Comparison of ENCODE assay signal across 9 mouse cellular contexts in the genomic region with DNA sequence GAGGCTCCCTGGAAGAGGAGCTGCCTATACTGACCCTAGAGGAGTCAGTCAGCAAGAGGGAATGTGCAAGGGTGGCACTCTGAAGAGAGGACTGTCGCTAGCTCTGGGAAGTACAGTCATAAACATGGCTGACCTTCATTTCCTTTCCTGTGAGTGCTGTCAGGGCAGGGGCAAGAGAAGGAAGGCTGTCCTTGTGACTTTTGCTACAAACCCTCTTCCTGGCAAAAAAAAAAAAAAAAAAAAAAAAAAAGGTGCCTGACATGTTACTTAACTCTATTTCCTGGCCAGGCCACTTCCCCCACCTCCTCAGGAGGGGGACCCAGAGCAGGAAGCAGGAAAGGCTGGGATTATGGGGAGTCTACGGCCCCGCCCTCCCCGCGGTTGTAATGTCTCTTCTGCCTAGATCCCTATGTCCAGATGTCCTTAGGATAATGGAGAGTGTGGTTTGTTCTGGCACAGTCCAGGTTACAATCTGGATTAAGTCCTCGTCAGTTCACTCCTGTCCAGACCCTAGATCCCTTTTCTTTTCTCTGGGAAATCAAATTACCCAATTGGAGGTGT. TPM values are rescaled to one million over a fixed set of nuclear protein-coding genes. Genes with fewer than 3 reads are reported as not detected.
DNase-seq lines count a peak whose midpoint lies in the region; ATAC-seq and TF ChIP-seq lines count a peak whose summit lies in the region.
"Had no signal": no experiment of that assay in that cellular context is flagged by ENCODE, and none has a peak within 500 bp of the region (broad histone marks: within the 10 kb centered on the region; RNA-seq: fewer than 3 reads in every experiment).

No protein-coding gene starts in this region.

- H3K9me3 ChIP-seq in embryonic facial prominence, embryonic 10.5 days: 0 out of 2 replicates have a peak, but pooled peaks cover 5% of the 10 kb centered on the region
- H3K9me3 ChIP-seq in intestine, embryonic 15.5 days: no peaks in the 10 kb centered on the region
- H3K9me3 ChIP-seq in lung, embryonic 16.5 days (ENCODE audit: control insufficient read depth, low read length): no peaks in the 10 kb centered on the region
- H3K9me3 ChIP-seq in midbrain, embryonic 10.5 days (replicated peaks): 0 out of 2 replicates have a peak, but pooled peaks cover 3% of the 10 kb centered on the region
- no peaks in the 10 kb centered on the region for H3K9me3 ChIP-seq in hindbrain, postnatal 0 days (ENCODE audit: low read length)
- H3K9me3 ChIP-seq: limb, embryonic 13.5 days had no signal

- WGBS in embryonic facial prominence, embryonic 10.5 days: 73% methylated on average over 6 of the region's 6 CpGs
- WGBS in intestine, embryonic 15.5 days: 65% methylated on average over 6 of the region's 6 CpGs
- WGBS in lung, embryonic 16.5 days: 52% methylated on average over 6 of the region's 6 CpGs
- 78% methylated on average over 6 of the region's 6 CpGs for WGBS in midbrain, embryonic 10.5 days
- 76% methylated on average over 6 of the region's 6 CpGs for WGBS in hindbrain, postnatal 0 days

- H3K4me3 ChIP-seq in embryonic facial prominence, embryonic 10.5 days: no peak overlapping the region
- no peak overlapping the region for H3K4me3 ChIP-seq in intestine, embryonic 15.5 days (replicated peaks)
- no peak overlapping the region for H3K4me3 ChIP-seq in lung, embryonic 16.5 days (ENCODE audit: low read length)
- no peak overlapping the region for H3K4me3 ChIP-seq in midbrain, embryonic 10.5 days
- no peak overlapping the region for H3K4me3 ChIP-seq in hindbrain, postnatal 0 days (ENCODE audit: low read length)
- H3K4me3 ChIP-seq: limb, embryonic 13.5 days had no signal

- H3K27me3 ChIP-seq in embryonic facial prominence, embryonic 10.5 days (replicated peaks; ENCODE audit: low read depth, poor library complexity, severe bottlenecking): no peaks in the 10 kb centered on the region
- no peaks in the 10 kb centered on the region for H3K27me3 ChIP-seq in intestine, embryonic 15.5 days (replicated peaks)
- no peaks in the 10 kb centered on the region for H3K27me3 ChIP-seq in lung, embryonic 16.5 days (ENCODE audit: control insufficient read depth, insufficient read depth, low read depth, low read length)
- peaks cover 14% of the 10 kb centered on the region; the same call in 1 of the 2 replicates for H3K27me3 ChIP-seq in midbrain, embryonic 10.5 days (ENCODE audit: low read depth, poor library complexity, severe bottlenecking)
- no peaks in the 10 kb centered on the region for H3K27me3 ChIP-seq in hindbrain, postnatal 0 days (ENCODE audit: insufficient read depth, low read length)
- H3K27me3 ChIP-seq: limb, embryonic 13.5 days had no signal

- peak; percentile 33; the same call in 1 of the 2 replicates for ATAC-seq in intestine, embryonic 15.5 days
- peak; percentile 83 for ATAC-seq in lung, embryonic 16.5 days (ENCODE audit: low read depth)
- no peak for ATAC-seq in hindbrain, postnatal 0 days

- DNase-seq in adipocyte (ENCODE audit: low spot score): peak; percentile 33
- DNase-seq in embryonic facial prominence, embryonic 10.5 days (ENCODE audit: low spot score): no peak
- DNase-seq in cerebellum, postnatal 4 days (ENCODE audit: low spot score in 2 of 2): no peak
- no peak for DNase-seq in midbrain, embryonic 10.5 days (ENCODE audit: low spot score)
- no peak for DNase-seq in hindbrain, postnatal 0 days (ENCODE audit: low spot score)
- no peak for DNase-seq in right cerebral cortex, postnatal 14 days

- no peak for TF ChIP-seq CTCF in hindbrain, postnatal 0 days (IDR thresholded peaks at IDR 0.05; ENCODE audit: low read depth)

- no peak overlapping the region for H3K9ac ChIP-seq in intestine, embryonic 15.5 days
- no peak overlapping the region for H3K9ac ChIP-seq in lung, embryonic 16.5 days (ENCODE audit: low read length)
- no peak overlapping the region for H3K9ac ChIP-seq in hindbrain, postnatal 0 days (replicated peaks; ENCODE audit: low read length)
- H3K9ac ChIP-seq: limb, embryonic 13.5 days had no signal

- peaks cover 34% of the 10 kb centered on the region for H3K36me3 ChIP-seq in embryonic facial prominence, embryonic 10.5 days (replicated peaks)
- H3K36me3 ChIP-seq in intestine, embryonic 15.5 days: peaks cover 3% of the 10 kb centered on the region; the same call in 1 of the 2 replicates
- peaks cover 3% of the 10 kb centered on the region for H3K36me3 ChIP-seq in lung, embryonic 16.5 days (ENCODE audit: control insufficient read depth, insufficient read depth, low read length)
- peaks cover 11% of the 10 kb centered on the region for H3K36me3 ChIP-seq in midbrain, embryonic 10.5 days
- no peaks in the 10 kb centered on the region for H3K36me3 ChIP-seq in hindbrain, postnatal 0 days (ENCODE audit: insufficient read depth, low read length)

- peaks cover 75% of the 10 kb centered on the region for H3K4me1 ChIP-seq in embryonic facial prominence, embryonic 10.5 days
- H3K4me1 ChIP-seq in intestine, embryonic 15.5 days (replicated peaks): peaks cover 3% of the 10 kb centered on the region; the same call in 1 of the 2 replicates
- peaks cover 12% of the 10 kb centered on the region for H3K4me1 ChIP-seq in lung, embryonic 16.5 days (replicated peaks; ENCODE audit: control insufficient read depth, insufficient read depth, low read length)
- peaks cover 44% of the 10 kb centered on the region for H3K4me1 ChIP-seq in midbrain, embryonic 10.5 days
- H3K4me1 ChIP-seq in hindbrain, postnatal 0 days (ENCODE audit: insufficient read depth, low read length): no peaks in the 10 kb centered on the region

- no peak overlapping the region for H3K4me2 ChIP-seq in intestine, embryonic 15.5 days (replicated peaks)
- no peak overlapping the region for H3K4me2 ChIP-seq in lung, embryonic 16.5 days (ENCODE audit: low read depth, low read length)
- no peak overlapping the region for H3K4me2 ChIP-seq in hindbrain, postnatal 0 days (ENCODE audit: low read depth, low read length)
- H3K4me2 ChIP-seq: limb, embryonic 13.5 days had no signal

- peak overlapping the region; percentile 15; the same call in 1 of the 2 replicates for H3K27ac ChIP-seq in embryonic facial prominence, embryonic 10.5 days (replicated peaks)
- H3K27ac ChIP-seq in intestine, embryonic 15.5 days: 0 out of 2 replicates have a peak overlapping the region, but pooled peaks have one; percentile 27
- peak overlapping the region; percentile 71 for H3K27ac ChIP-seq in lung, embryonic 16.5 days (ENCODE audit: low read length)
- no peak overlapping the region for H3K27ac ChIP-seq in midbrain, embryonic 10.5 days (replicated peaks)
- no peak overlapping the region for H3K27ac ChIP-seq in hindbrain, postnatal 0 days
- H3K27ac ChIP-seq: limb, embryonic 13.5 days had no signal

RNA-seq across cellular contexts. Expression of a gene that starts 21.5 kb away (rescaled TPM):
- 20.5 and 21.4 TPM in 2 replicates for polyA plus RNA-seq in embryonic facial prominence, embryonic 10.5 days (2016; fragmentation: Nextera tagmentation; extraction: Ambion mirVana)
- polyA plus RNA-seq in intestine, embryonic 15.5 days (2015; fragmentation: Nextera tagmentation; extraction: Ambion mirVana): 28.3 and 31.1 TPM in 2 replicates
- polyA plus RNA-seq in lung, embryonic 16.5 days (2015; fragmentation: Nextera tagmentation; extraction: Ambion mirVana): 11.6 and 13.3 TPM in 2 replicates
- 10.7 and 13.2 TPM in 2 replicates for polyA plus RNA-seq in midbrain, embryonic 10.5 days (2016; fragmentation: Nextera tagmentation; extraction: Ambion mirVana)
- total RNA-seq in hindbrain, postnatal 0 days (2014; rRNA removed): 48.7 and 53.8 TPM in 2 replicates
- 15.6 and 17.4 TPM in 2 replicates for polyA plus RNA-seq in hindbrain, postnatal 0 days (2015; fragmentation: Nextera tagmentation; extraction: Ambion mirVana)

Comparison
In these comparisons a context has a peak if more than half of its experiments do, and no peak if none do; other contexts are left out.
1. H3K27ac ChIP-seq: peak in embryonic facial prominence, embryonic 10.5 days (single experiment), intestine, embryonic 15.5 days (single experiment) and lung, embryonic 16.5 days (single experiment); none in midbrain, embryonic 10.5 days (single experiment) and hindbrain, postnatal 0 days (single experiment).